Mouse (Mus musculus): Measurements from ENCODE around the gene Scrn1. TPM values are rescaled to one million over a fixed set of nuclear protein-coding genes. Genes with fewer than 3 reads are reported as not detected.

The Scrn1 gene
- polyA plus RNA-seq, 2 experiments from 2014 or later = not detected

DNA sequence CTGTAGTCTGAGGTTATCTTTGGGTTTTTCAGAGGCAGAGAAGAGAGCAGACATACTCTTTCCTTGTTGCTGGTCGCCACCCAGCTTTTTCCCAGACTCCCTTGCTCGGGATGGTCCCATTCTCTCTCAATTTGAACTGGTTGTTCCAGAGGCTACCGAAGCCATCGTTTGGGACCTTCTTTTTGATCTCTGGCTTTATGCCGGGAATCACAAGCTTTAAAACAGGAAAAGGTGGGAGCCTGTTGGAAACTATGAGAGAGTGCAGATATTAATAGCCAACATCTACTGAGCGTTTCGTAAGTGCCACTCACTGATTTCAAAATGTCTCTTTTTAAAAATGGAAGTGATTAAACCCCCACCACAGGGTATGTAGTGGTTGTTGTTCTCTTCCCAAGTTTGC lies 94.4 kb downstream of the Scrn1 start:
- ATAC-seq = no peak

DNA sequence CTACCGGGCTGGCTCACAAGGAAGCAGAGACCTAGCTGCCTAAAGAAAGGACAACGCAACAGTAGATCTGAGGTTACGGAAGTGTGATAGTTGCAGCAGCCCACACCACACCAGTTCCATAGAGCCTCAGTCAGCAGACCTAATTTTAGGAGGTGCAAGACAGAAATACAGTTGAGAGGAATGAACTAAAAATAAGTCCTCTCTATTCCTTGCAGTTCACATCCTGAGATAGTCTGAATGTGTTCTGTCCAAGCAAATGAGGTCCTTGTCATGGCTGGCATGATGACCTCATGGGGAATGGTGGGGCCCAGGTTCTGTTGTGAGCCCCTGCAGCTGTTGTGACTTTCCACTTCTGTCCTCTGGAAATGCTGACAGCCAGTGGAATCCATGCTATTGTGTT lies 98.9 kb downstream of the Scrn1 start:
- no peak for ATAC-seq

GRCm38 (mm10) chr6:54464926-54465325 lies 101.4 kb downstream of the Scrn1 start:
- no peak for ATAC-seq

GRCm38 (mm10) chr6:54463701-54464458 lies 102.4 kb downstream of the Scrn1 start:
- ATAC-seq = no peak

GRCm38 (mm10) chr6:54462766-54463165 lies 103.5 kb downstream of the Scrn1 start:
- no peak for ATAC-seq

DNA sequence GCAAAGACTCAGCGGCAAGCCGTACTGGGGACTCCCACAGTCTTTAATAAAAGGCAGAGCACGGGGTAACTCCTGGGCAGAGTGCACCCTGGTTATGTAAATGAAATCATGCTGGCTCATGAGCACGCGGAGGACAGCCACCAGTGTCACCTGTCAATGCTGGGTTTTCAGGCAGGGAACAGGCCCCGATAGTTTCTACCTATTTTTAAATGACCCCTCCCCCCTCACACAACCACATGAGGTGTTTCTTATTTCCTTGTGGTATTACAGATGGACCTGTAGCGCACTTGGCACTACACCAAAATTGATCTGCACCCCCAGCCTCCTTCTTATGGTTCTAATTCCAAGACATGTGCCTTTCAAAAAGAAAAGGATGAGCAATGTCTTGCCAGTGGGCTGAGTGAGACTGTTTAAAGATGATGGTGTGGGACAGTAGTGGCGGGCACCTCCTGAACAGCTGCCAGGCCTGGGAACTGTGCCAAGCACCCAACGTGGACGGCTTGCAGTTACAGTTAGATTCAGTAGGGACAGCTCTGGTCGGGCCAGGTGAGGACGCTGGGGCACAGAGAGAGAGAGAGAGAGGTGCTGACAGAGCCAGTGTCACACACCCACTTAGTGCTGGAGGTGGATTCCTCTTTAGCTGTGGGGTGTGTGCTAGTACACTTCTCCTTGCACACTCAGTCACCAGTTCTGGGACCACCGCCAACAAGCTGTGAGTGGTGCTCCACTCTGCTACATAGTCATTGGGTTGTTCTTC lies 105.2 kb downstream of the Scrn1 start:
- ATAC-seq = no peak

DNA sequence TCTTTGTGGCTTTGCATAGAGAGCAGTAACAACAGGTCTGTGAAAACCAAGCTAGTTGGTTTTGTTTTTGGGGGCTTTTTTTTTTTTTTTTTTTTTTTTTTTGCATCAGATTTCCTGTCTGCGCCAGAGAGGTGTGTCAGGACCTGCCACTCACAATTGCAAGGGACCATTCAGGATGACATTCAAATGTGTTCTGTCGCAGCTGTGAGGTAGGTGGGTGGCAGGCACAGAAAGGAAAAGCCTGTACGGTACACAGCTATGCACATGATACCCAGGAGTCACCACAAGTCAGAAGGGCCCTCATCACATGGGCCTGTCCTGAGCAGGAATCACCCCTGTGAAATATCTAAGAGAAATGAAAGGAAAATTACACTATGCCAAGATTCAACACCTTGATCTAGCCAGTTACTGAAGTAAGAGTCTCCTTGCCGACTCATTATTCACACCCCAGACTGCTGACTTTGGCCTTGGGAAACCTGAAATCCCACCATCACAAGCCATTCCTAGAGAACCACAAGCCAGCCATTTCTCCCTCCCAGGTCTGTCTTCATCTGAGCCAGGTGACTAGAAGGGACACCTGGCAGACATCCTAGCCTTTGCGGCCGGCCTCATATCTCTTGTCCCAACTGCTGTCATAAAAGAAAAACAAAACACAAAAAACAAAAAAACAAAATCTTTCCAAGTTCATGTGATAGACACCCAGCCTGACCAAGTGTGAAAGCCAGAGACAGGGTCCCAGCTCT lies 105.9 kb downstream of the Scrn1 start:
- ATAC-seq = no peak

DNA sequence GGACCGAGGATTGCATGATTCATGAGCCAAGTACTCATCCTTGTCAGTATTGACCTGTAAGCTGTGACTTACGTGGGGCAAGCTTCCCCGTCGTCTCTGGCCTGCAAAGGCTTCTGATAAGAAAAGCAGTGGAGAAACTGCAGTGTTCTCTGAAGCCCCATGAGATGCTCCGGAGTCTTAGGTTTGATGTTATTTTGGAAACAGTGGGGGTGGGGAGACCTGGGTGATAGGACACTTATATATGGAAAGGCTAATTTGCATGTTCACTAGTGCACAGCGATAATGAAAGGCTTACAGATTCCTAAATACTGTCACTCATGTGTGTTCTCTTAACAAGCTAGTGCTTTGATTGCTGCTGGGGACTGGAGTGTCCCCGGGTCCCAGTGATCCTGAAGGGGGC lies 106.6 kb downstream of the Scrn1 start:
- ATAC-seq = no peak

Other genes starting within 250 kb of the Scrn1 start
- not detected for gene Prr15, start 240.7 kb downstream of the Scrn1 start, polyA plus RNA-seq (2017; shearing (Covaris generic))
- not detected for gene Wipf3, start 136.9 kb downstream of the Scrn1 start, polyA plus RNA-seq (2017; shearing (Covaris generic))
- gene Plekha8, start 28.6 kb upstream of the Scrn1 start, polyA plus RNA-seq (2017; shearing (Covaris generic)) = 1 to 10 TPM in 1 of 2 experiments, under 1 TPM in 1; 0.89 to 1.3 TPM
- not detected for gene Fkbp14, start 30.8 kb upstream of the Scrn1 start, polyA plus RNA-seq (2017; shearing (Covaris generic))
- 10 to 100 TPM; 10.8 to 16.6 TPM for gene Mturn, start 115.1 kb upstream of the Scrn1 start, polyA plus RNA-seq (2017; shearing (Covaris generic))